Mouse (Mus musculus) urinary bladder, adult 2 months (tissue): ENCODE data around the gene Isca1. TPM values are rescaled to one million over a fixed set of nuclear protein-coding genes. Genes with fewer than 3 reads are reported as not detected.
"Not testable (repeated sequence)": the region's sequence is repeated elsewhere in the genome, so short reads cannot be mapped to it uniquely, and the experiment has no call there.

ENCODE experiments used
- DNase-seq: peaks from one replicate; pipeline ENCODE4 v3.0.0; 2022; ENCODE audit warnings: low spot score
- polyA plus RNA-seq: library from polyadenylated mRNA; depleted of rRNA; stranded (reverse); fragments of >200 nt; gene quantifications from 2 replicates; pipeline ENCODE4 v1.2.3, GENCODE M21; 2012; rRNA removed

The Isca1 gene
- polyA plus RNA-seq, result 95.2 and 104 TPM in 2 replicates

DNA sequence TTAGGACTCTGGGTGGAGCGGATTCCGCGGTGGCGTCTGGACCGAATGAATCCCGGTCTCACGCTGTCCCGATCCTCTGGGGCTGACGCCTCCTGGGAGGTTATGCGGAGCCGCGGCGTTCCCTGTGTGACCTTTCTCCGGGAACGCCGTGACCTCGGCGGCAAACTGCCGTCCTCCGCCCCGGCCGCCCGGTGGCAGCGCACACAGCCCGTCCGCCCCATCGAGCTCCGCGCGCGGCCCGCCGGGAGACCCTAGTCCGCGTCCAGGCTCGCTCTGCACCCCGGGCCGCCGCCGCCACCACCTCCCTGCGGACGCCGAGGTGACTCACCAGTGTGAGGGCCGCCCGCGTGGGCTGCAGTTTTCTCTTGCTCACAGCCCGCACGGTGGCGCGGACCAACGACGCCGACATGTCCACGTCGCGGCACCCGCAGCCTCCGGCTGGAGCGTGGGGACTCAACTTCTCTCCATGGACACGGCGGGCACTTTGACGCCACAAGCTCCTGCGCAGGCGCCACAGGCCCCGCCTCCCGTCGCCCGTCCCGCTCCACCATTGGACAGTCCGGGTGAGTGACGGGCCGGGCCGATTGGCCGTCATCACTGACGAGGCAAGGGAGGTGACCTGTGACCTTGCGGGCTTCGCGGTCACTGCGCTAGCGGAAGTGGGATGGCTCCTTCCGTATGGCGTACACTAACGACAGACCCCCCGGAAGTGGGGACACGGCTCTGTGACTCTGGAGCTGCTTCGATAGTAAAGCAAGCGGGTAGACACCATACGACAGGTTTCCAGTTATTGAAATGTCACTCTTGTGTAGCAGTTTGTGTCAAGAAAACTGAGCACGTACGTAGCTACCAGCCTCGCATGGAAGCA, at the start of gene Isca1:
Isca1 (minus strand) TSS at position 515 of the 868 bp plus-strand sequence.
- peak; percentile 99 for DNase-seq

DNA sequence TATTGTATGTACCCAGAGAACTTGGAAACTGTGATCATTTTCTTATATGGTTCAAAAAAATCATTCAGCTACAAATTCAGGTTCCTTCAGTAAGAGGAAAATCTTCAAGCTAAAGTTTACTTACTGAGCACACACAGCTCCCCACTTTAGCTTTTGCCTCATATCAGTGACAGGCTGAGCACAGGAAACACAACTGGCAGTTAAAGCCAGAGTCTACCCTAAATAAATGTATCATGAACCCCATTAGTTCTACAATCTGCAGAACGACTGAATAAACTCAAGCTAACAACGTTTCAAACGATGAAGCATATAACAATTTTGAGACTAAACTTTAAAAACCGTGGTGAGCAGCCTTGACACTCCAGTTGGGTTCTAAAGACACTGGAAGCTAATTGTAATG, 47.7 kb upstream of the Isca1 start:
- DNase-seq, result no peak

- no peak for DNase-seq
These were observed 44.5 kb upstream of the Isca1 start for GRCm38 (mm10) chr13:59814109-59814591.

DNA sequence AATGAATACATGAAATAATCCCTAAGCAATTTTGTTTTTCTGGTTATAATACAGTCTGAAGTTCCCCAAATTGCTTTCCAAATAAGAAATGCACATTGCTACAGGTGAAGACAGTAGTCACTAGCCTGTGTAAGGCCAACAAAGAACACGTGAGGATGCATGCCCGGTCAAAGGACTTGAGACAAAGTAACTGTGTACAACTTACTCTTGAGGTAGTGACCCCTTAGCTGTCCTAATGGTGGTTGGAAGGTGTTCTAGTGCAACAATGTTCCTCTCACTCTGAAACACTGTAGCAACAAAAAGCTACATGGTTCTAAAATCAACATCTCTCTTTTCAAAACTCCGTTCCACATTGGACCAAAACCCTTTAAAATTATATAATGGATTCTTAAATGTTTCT, 42.0 kb upstream of the Isca1 start:
- DNase-seq, result no peak

- DNase-seq, result no peak
These were observed 31.4 kb upstream of the Isca1 start for GRCm38 (mm10) chr13:59801000-59801399.

DNA sequence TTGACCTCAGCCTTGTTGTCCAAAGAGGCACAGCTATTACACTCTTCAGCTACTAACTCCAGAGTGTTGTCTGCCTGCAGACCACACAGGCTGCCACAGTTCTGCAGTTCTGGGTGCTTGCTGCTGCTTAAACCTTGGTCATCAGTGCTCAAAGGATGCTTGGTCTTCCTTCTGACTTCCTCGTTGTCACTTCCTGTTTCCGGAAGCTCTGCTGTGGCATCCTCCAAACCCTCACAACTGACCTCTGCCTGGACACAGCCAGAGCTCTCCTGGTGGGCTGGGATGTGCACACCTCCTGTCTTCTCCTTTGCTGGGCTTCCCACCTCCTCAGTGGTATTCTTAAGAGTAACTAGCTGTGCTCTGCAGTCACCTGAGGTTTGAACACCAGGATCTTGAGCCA, 30.5 kb upstream of the Isca1 start:
- no peak for DNase-seq

DNA sequence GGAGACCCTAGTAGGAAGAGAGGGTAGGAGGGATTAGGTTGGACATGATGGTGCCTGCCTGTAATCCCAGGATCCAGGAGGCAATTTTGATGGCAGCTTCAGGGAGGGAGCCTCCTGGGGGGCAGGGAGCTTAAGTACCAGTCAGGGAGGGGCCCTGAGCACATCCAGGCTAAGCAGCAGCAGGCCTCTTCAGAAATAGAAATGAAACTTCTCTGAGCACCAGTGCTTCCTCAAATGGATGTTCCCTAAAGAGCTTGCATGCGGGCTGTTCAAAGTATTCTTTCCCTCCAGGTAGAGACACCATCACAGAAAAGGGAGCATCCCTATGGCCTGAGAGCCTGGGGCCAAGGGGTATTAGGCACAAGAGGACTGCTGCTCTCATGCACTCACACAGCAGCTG, 28.7 kb upstream of the Isca1 start:
- no peak for DNase-seq

DNA sequence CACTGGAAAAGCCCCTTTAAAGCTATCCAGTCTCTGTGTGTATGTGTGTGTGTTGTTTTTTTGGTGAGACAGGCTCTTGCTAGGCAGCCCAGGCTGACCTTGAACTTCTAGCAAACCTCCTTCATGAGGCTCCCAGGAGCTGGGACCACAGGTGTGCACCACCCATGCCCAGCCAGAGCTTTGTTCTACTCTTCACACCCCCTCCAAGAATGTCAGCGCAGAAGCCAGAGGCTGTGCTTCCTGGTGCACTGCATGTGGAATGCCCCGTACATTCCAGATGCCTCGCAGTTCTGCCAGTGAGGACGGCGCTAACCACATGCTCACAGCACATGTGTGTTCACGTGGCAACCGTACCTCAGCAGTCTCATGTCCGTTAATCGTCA, 26.8 kb upstream of the Isca1 start:
- no peak for DNase-seq

DNA sequence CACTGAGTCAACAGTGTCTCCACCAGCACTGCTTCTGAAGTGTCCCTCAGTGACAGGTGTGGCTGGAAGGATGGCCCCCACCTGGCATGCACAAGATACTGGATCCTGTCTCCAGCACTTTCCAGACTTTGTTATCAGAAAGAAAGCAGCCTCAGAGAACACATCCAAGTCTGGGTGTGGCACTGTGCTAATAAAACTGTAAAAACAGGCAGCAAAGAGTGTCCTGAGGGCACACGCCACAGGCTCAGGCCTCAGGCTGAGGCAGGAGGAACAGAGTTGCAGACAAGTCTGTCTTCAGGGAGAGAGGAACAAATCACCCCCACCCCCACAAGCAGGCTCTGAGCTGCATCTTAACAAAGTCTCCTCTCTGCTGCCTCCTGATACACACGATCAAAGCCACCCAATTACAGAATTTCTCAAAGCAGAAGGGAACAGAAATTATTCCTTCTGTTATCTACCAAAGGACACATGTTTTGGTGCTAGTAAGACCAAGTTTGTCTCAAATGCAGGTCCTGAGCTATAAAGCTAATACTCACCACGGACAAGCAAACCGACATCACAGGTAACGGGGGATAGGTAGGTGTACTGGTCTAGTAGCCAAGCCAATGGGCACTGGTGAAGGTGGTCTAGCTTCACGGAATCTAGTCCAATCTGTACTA, 26.3 kb upstream of the Isca1 start:
- DNase-seq, result no peak

DNA sequence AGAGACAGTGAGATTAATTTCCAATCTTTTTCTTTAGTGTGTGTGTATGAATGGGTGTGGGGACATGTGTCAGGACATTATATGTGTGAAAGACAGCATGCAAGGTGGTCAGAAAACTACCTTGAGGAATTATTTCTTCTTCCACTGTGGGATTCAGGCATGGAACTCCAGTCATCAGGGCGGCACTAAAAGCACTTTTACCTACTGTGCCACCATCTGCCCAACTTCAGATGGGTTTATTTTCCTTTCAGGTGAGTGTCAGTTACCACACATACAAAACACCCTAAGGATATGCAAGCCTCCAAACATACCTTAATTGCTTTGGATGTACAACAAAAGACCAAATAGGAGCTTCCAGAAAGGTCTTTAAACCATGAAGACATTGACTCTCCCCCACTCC, 25.2 kb upstream of the Isca1 start:
- no peak for DNase-seq

GRCm38 (mm10) chr13:59782145-59782544, 12.5 kb upstream of the Isca1 start, which contains the start of gene Gm49354:
Gene Gm49354 (minus strand): TSS chr13:59782245.
- DNase-seq, result no peak

DNA sequence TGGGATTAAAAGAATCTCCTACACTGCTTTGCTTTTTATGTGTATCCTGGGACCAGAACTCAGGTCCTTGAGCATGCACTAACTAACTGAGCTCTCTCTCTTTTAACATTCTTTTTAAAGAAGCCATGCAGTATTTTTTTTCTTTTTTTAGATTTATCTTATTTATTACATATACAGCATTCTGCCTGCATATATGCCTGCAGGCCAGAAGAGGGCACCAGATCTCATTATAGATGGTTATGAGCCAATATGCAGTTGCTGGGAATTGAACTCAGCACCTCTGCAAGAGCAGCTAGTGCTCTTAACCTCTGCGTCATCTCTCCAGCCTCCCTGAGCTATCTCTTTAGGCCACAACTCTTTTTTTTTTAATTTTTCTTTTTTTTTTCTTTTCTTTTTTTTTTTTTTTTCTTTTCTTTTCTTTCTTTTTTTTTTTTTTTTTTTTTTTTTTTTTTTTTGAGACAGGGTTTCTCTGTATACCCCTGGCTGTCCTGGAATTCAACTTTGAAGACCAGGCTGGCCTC, 10.2 kb upstream of the Isca1 start:
- DNase-seq, result not testable (repeated sequence)

- no peak for DNase-seq
These were observed 9.6 kb upstream of the Isca1 start for GRCm38 (mm10) chr13:59779213-59779612.

DNA sequence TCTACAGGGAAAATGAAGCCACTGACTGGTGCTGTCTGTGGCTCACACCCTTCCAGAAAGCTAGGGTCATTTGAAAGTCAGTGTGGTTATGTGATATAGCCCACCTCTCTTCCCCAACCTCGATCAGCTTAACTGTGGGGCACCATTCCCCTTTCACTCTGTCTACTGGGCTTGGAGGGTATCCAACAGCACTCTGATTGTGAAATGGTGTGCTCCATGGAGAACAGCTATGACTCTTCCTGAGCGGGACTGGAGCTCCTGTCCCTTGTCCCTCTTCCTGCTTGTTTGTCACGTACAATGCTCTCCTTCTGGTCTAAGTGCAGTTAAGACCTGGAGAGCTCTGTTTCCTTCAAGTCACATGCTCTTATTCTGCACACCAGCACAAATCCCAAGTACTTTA, 5.6 kb upstream of the Isca1 start:
- no peak for DNase-seq

- DNase-seq, result no peak
These were observed 1.6 kb upstream of the Isca1 start for GRCm38 (mm10) chr13:59771257-59771656.

GRCm38 (mm10) chr13:59770847-59771246, 1.2 kb upstream of the Isca1 start:
- no peak for DNase-seq

DNA sequence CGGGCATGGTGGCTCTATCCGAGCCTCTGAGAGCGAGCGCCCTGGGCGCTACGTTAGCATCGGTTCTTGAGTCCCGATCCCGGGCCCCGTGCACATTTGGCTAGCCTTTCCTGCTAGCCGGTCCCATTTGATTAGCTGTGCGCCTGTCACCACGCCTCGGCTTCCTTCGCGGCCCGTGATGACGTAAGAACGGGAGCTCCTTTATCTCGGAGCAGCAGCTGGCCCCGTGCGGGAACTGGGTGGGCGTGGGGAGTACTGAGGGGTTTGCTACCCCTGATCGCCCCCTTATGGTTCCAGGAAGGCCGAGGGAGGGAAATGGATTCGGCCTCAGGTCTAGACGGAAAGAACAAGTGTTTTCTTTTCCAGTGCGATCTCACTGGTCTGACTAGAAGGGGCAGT, 553 bp upstream of the Isca1 start:
- peak; percentile 73 for DNase-seq

GRCm38 (mm10) chr13:59768531-59768930, 1.1 kb downstream of the Isca1 start:
- DNase-seq, result no peak

- DNase-seq, result no peak
These were observed 2.7 kb downstream of the Isca1 start for GRCm38 (mm10) chr13:59766786-59767515.

GRCm38 (mm10) chr13:59762791-59763190, 6.8 kb downstream of the Isca1 start:
- no peak for DNase-seq

- no peak for DNase-seq
These were observed 12.7 kb downstream of the Isca1 start for GRCm38 (mm10) chr13:59756906-59757305.

GRCm38 (mm10) chr13:59750310-59750709, 19.3 kb downstream of the Isca1 start:
- DNase-seq, result no peak
